Mouse (Mus musculus) embryonic facial prominence, embryonic 11.5 days (tissue): ENCODE results near the gene Ech1. TPM values are rescaled to one million over a fixed set of nuclear protein-coding genes. Genes with fewer than 3 reads are reported as not detected.

Experiments used
- ATAC-seq: fragments of 200-750 bp; cut with Nextera tagmentation; replicated peaks from 2 replicates; pipeline ENCODE4 v1.8.0; 2017; ENCODE audit warnings: low read depth; ENCODE audit not compliant: insufficient number of reproducible peaks, low FRiP score, low TSS enrichment
- DNase-seq: peaks from one replicate; pipeline ENCODE4 v3.0.0-alpha.2; 2015; ENCODE audit warnings: low spot score
- H3K27ac ChIP-seq: fragments of 300-500 bp; sonication (generic); replicated peaks from 2 replicates; pipeline ENCODE4 v1.5.1; 2014; ENCODE audit warnings: mild to moderate bottlenecking, low read depth, low read length, control low read depth
- H3K27me3 ChIP-seq: fragments of 300-500 bp; sonication (generic); 2 replicates; pipeline ENCODE4 v1.6.1; 2014; ENCODE audit warnings: mild to moderate bottlenecking, low read length, moderate library complexity, mixed read lengths; ENCODE audit not compliant: control insufficient read depth, insufficient read depth
- H3K36me3 ChIP-seq: fragments of 300-500 bp; sonication (generic); replicated peaks from 2 replicates; pipeline ENCODE4 v1.6.1; 2014; ENCODE audit warnings: low read depth, mild to moderate bottlenecking, low read length, moderate library complexity, mixed read lengths; ENCODE audit not compliant: control insufficient read depth, insufficient read depth
- H3K4me1 ChIP-seq: fragments of 300-500 bp; sonication (generic); 2 replicates; pipeline ENCODE4 v1.6.1; 2014; ENCODE audit warnings: low read length, mixed read lengths; ENCODE audit not compliant: control insufficient read depth, insufficient read depth
- H3K4me2 ChIP-seq: fragments of 300-500 bp; sonication (generic); 2 replicates; pipeline ENCODE4 v1.6.1; 2014; ENCODE audit warnings: low read depth, mild to moderate bottlenecking, control low read depth, low read length, moderate library complexity
- H3K4me3 ChIP-seq: fragments of 300-500 bp; sonication (generic); 2 replicates; pipeline ENCODE4 v1.5.1; 2014; ENCODE audit warnings: low read depth, low read length, control low read depth
- H3K9ac ChIP-seq: fragments of 300-500 bp; sonication (generic); replicated peaks from 2 replicates; pipeline ENCODE4 v1.6.1; 2014; ENCODE audit warnings: mild to moderate bottlenecking, control low read depth, low read length
- H3K9me3 ChIP-seq: fragments of 300-500 bp; sonication (generic); replicated peaks from 2 replicates; pipeline ENCODE4 v1.6.1; 2016; ENCODE audit warnings: mild to moderate bottlenecking, low read length, inconsistent platforms, mixed read lengths; ENCODE audit not compliant: control insufficient read depth
- WGBS: fragments of 180-500 bp; shearing (Covaris S2); extraction: QIAGEN DNeasy Blood & Tissue Kit; methylation state at CpG from one replicate; pipeline ENCODE4 v1.1.7; 2014; 5-methylcytosine and 5-hydroxymethylcytosine counted together
- polyA plus RNA-seq: library from polyadenylated mRNA; unstranded; fragments of >200 nt; fragmentation: Nextera tagmentation; extraction: Ambion mirVana; gene quantifications from 2 replicates; pipeline ENCODE4 v1.2.1, GENCODE M21; 2014

The Ech1 gene
- polyA plus RNA-seq, 1 experiment from 2014 or later: 103 TPM

DNA sequence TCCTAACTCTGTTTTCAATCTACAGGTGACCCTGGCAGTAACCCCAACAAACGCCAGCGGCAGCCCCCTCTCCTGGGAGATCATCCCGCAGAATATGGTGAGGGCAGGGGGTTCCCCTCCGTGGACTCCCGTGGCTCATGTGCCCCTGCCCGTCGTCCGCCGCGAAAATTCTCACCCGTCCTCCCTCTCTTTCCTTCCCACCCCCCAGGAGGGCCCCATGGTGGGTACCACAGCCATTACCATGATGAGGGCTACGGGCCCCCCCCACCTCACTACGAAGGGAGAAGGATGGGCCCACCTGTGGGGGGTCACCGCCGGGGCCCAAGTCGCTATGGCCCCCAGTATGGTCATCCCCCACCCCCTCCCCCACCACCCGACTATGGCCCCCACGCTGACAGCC lies 6.6 kb upstream of the Ech1 start:
- 81% methylated on average over 16 of the region's 18 CpGs for WGBS
- no peak for ATAC-seq
- no peak overlapping the region for H3K27ac ChIP-seq
- DNase-seq: no peak
- H3K9ac ChIP-seq: no peak overlapping the region
- H3K4me3 ChIP-seq: no peak overlapping the region
- no peaks in the 10 kb centered on the region; the same call in 1 of the 2 replicates for H3K4me1 ChIP-seq
- H3K27me3 ChIP-seq: no peaks in the 10 kb centered on the region
- H3K9me3 ChIP-seq: no peaks in the 10 kb centered on the region
- H3K4me2 ChIP-seq: no peak overlapping the region
- H3K36me3 ChIP-seq: peaks cover 56% of the 10 kb centered on the region

- H3K4me3 ChIP-seq: no peak overlapping the region
- no peaks in the 10 kb centered on the region; the same call in 1 of the 2 replicates for H3K4me1 ChIP-seq
- 87% methylated on average over 4 of the region's 4 CpGs for WGBS
Observed at GRCm38 (mm10) chr7:28818861-28819452, 6.1 kb upstream of the Ech1 start.

DNA sequence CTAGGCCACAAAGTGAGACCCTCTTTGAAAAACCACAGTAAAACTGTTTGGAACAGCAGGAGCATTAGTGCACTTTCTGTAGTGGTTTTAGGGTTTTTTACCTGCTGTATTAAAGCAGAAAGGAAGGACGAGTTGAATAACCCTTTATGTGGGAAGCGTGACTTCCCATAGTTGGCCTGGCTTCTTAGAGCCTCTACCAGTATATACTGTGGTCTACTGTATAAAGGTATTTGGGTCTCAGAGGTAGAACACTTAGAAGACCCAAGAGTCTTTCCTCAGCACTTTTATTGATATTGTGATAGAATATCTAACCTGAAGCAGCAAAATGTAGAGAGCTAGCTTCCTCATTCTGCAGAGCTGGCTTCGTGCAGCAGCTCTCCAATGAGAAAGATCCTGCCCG lies 5.4 kb upstream of the Ech1 start:
- no peaks in the 10 kb centered on the region for H3K27me3 ChIP-seq
- no peak overlapping the region for H3K27ac ChIP-seq
- no peak overlapping the region for H3K4me2 ChIP-seq
- H3K36me3 ChIP-seq: peaks cover 51% of the 10 kb centered on the region
- no peak overlapping the region for H3K9ac ChIP-seq
- ATAC-seq (no peak), DNase-seq (no peak)
- 89% methylated on average over 4 of the region's 4 CpGs for WGBS
- no peak overlapping the region for H3K4me3 ChIP-seq
- no peaks in the 10 kb centered on the region for H3K9me3 ChIP-seq
- H3K4me1 ChIP-seq: no peaks in the 10 kb centered on the region; the same call in 1 of the 2 replicates

More at GRCm38 (mm10) chr7:28818861-28819452, 6.1 kb upstream of the Ech1 start:
- no peak overlapping the region for H3K4me2 ChIP-seq
- H3K27ac ChIP-seq: no peak overlapping the region
- DNase-seq (no peak), ATAC-seq (no peak)
- H3K9me3 ChIP-seq: no peaks in the 10 kb centered on the region
- H3K36me3 ChIP-seq: peaks cover 51% of the 10 kb centered on the region
- H3K9ac ChIP-seq: no peak overlapping the region
- no peaks in the 10 kb centered on the region for H3K27me3 ChIP-seq

GRCm38 (mm10) chr7:28820358-28821260 lies 4.4 kb upstream of the Ech1 start:
- ATAC-seq: peak; percentile 17; the same call in 1 of the 2 replicates
- no peaks in the 10 kb centered on the region for H3K27me3 ChIP-seq
- no peak overlapping the region for H3K4me2 ChIP-seq
- no peak for DNase-seq
- peaks cover 45% of the 10 kb centered on the region for H3K36me3 ChIP-seq
- no peak overlapping the region for H3K9ac ChIP-seq
- H3K9me3 ChIP-seq: no peaks in the 10 kb centered on the region
- H3K27ac ChIP-seq: no peak overlapping the region; the same call in 1 of the 2 replicates
- no peaks in the 10 kb centered on the region; the same call in 1 of the 2 replicates for H3K4me1 ChIP-seq
- no peak overlapping the region for H3K4me3 ChIP-seq
- WGBS: 61% methylated on average over 12 of the region's 12 CpGs

DNA sequence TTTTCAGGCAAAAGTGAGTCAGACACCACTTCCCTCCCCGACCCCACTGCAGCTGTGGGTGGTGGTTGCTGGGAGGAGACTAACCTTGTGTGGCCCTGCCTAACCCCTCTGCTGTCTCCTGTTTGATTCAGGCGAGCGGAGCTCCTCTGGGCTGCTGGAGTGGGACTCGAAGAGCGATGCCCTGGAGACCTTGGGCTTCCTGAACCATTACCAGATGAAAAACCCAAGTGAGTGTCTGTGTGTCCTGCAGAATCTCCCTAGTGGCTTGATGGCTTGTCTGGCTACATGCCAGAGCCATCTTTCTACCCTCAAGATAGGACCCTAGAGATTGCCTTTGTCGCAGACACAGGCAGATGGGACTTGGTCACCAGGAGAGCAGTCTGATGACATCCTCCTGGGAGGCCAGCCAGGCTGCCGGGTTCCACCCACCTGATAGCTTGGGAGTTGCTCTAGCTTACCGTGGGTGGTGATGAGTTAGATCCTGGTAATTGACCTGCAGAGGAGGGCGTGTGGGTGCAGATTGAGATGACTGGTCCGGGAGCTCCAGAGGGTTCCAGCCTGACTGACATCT lies 3.7 kb upstream of the Ech1 start:
- no peaks in the 10 kb centered on the region; the same call in 1 of the 2 replicates for H3K4me1 ChIP-seq

DNA sequence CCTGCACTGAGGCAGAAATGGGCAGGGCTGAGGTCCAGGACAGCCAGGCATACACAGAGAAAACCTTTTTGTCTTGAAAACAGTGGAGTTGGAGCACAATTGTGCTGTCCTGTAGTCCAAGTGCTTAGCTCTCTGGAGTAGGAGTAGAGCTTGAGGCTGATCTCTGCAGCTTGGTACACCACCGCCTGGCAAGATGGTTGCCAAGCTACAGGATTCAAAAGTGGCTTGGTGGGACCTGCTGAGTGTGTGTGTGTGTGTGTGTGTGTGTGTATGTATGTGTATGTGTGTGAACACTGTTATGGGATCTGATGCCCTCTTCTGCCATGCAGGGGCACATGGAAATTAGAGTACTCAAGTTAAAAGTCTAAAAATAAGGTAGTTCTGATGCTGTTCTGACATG lies 2.5 kb upstream of the Ech1 start:
- Histone ChIP-seq H3K4me2 (no peak overlapping the region), H3K4me1 (no peaks in the 10 kb centered on the region), H3K36me3 (peaks cover 29% of the 10 kb centered on the region), H3K9ac (no peak overlapping the region), H3K4me3 (no peak overlapping the region), H3K27ac (no peak overlapping the region), H3K9me3 (no peaks in the 10 kb centered on the region), H3K27me3 (no peaks in the 10 kb centered on the region)
- no peak for ATAC-seq
- no peak for DNase-seq
- WGBS: 66% methylated on average over 1 of the region's 1 CpGs

More for the DNA sequence above, 3.7 kb upstream of the Ech1 start:
- Histone ChIP-seq H3K9ac (no peak overlapping the region), H3K36me3 (peaks cover 39% of the 10 kb centered on the region), H3K9me3 (no peaks in the 10 kb centered on the region), H3K27ac (no peak overlapping the region), H3K4me3 (no peak overlapping the region), H3K4me2 (no peak overlapping the region), H3K27me3 (no peaks in the 10 kb centered on the region)
- DNase-seq (no peak), ATAC-seq (peak; percentile 20; the same call in 1 of the 2 replicates)
- 78% methylated on average over 10 of the region's 10 CpGs for WGBS

DNA sequence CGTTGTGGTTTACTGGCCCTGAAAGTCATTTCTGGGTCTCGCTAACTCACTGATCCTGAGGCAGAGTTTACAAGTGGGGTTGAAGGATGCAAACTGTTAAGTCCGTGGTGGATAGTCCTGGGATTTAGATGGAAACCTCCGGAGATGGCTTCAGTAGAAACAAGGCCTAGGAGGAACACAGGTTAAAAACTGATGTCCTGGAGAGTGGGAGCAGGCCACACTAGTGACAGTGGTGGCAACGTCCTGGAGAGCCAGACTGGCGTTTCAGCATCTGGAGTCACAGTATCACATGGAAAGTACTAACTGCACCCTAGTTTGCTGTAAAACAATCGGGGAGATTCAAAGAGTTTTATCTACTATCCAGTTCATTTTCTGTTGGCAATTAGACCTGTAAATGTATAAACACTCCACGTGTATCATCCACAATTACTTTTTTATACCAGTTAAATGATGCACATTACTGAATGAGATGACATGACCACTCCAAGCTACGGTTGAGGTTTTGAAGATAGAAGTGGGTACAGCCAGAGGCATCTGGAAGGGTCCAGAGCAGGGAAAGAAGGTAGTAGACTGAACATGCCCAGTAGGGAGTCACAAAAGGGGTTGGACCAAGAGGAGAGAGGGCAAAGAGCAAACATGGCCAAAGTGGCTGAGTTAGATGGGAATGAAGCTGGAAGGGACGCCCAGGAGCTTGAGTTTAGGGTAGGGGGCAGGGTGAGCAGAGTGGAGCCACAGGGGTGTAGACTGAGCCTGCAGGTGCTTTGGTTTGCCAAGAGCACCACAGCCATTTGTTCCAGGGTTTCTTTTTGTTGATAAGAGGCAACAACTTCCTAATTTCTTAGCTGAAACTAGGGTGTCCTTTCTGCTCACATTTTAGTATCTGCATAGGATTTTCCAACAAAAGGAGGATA lies 1.8 kb upstream of the Ech1 start:
- Histone ChIP-seq H3K9ac (no peak overlapping the region), H3K9me3 (no peaks in the 10 kb centered on the region), H3K4me3 (no peak overlapping the region), H3K27me3 (no peaks in the 10 kb centered on the region), H3K4me2 (no peak overlapping the region), H3K36me3 (peaks cover 25% of the 10 kb centered on the region), H3K4me1 (no peaks in the 10 kb centered on the region), H3K27ac (no peak overlapping the region)
- WGBS: 56% methylated on average over 10 of the region's 10 CpGs
- no peak for DNase-seq
- ATAC-seq: no peak
